Mouse (Mus musculus) embryonic facial prominence, embryonic 11.5 days (tissue): ENCODE measurements around the gene Pla1a. TPM values are rescaled to one million over a fixed set of nuclear protein-coding genes. Genes with fewer than 3 reads are reported as not detected.
"Not testable (repeated sequence)": the region's sequence is repeated elsewhere in the genome, so short reads cannot be mapped to it uniquely, and the experiment has no call there.

Source experiments
- ATAC-seq: fragments of 200-750 bp; cut with Nextera tagmentation; replicated peaks from 2 replicates; pipeline ENCODE4 v1.8.0; 2017; ENCODE audit warnings: low read depth; ENCODE audit not compliant: insufficient number of reproducible peaks, low FRiP score, low TSS enrichment
- DNase-seq: peaks from one replicate; pipeline ENCODE4 v3.0.0-alpha.2; 2015; ENCODE audit warnings: low spot score
- H3K27ac ChIP-seq: fragments of 300-500 bp; sonication (generic); replicated peaks from 2 replicates; pipeline ENCODE4 v1.5.1; 2014; ENCODE audit warnings: mild to moderate bottlenecking, low read depth, low read length, control low read depth
- H3K27me3 ChIP-seq: fragments of 300-500 bp; sonication (generic); 2 replicates; pipeline ENCODE4 v1.6.1; 2014; ENCODE audit warnings: mild to moderate bottlenecking, low read length, moderate library complexity, mixed read lengths; ENCODE audit not compliant: control insufficient read depth, insufficient read depth
- H3K36me3 ChIP-seq: fragments of 300-500 bp; sonication (generic); replicated peaks from 2 replicates; pipeline ENCODE4 v1.6.1; 2014; ENCODE audit warnings: low read depth, mild to moderate bottlenecking, low read length, moderate library complexity, mixed read lengths; ENCODE audit not compliant: control insufficient read depth, insufficient read depth
- H3K4me1 ChIP-seq: fragments of 300-500 bp; sonication (generic); 2 replicates; pipeline ENCODE4 v1.6.1; 2014; ENCODE audit warnings: low read length, mixed read lengths; ENCODE audit not compliant: control insufficient read depth, insufficient read depth
- H3K4me2 ChIP-seq: fragments of 300-500 bp; sonication (generic); 2 replicates; pipeline ENCODE4 v1.6.1; 2014; ENCODE audit warnings: low read depth, mild to moderate bottlenecking, control low read depth, low read length, moderate library complexity
- H3K4me3 ChIP-seq: fragments of 300-500 bp; sonication (generic); 2 replicates; pipeline ENCODE4 v1.5.1; 2014; ENCODE audit warnings: low read depth, low read length, control low read depth
- H3K9ac ChIP-seq: fragments of 300-500 bp; sonication (generic); replicated peaks from 2 replicates; pipeline ENCODE4 v1.6.1; 2014; ENCODE audit warnings: mild to moderate bottlenecking, control low read depth, low read length
- H3K9me3 ChIP-seq: fragments of 300-500 bp; sonication (generic); replicated peaks from 2 replicates; pipeline ENCODE4 v1.6.1; 2016; ENCODE audit warnings: mild to moderate bottlenecking, low read length, inconsistent platforms, mixed read lengths; ENCODE audit not compliant: control insufficient read depth
- WGBS: fragments of 180-500 bp; shearing (Covaris S2); extraction: QIAGEN DNeasy Blood & Tissue Kit; methylation state at CpG from one replicate; pipeline ENCODE4 v1.1.7; 2014; 5-methylcytosine and 5-hydroxymethylcytosine counted together
- polyA plus RNA-seq: library from polyadenylated mRNA; unstranded; fragments of >200 nt; fragmentation: Nextera tagmentation; extraction: Ambion mirVana; gene quantifications from 2 replicates; pipeline ENCODE4 v1.2.1, GENCODE M21; 2014

Gene Pla1a
- polyA plus RNA-seq = not detected in 2 replicates

- Histone ChIP-seq H3K9me3 (no peaks in the 10 kb centered on the region), H3K27ac (no peak within 1 kb of the TSS), H3K4me3 (no peak within 1 kb of the TSS), H3K4me2 (no peak within 1 kb of the TSS), H3K4me1 (no peaks in the 10 kb centered on the region; the same call in 1 of the 2 replicates), H3K36me3 (no peaks in the 10 kb centered on the region), H3K27me3 (no peaks in the 10 kb centered on the region), H3K9ac (no peak within 1 kb of the TSS)
- ATAC-seq (no peak), DNase-seq (no peak)
- WGBS = 78% methylated on average over 11 of the region's 11 CpGs
Measured at GRCm38 (mm10) chr16:38432498-38433425, at the start of gene Pla1a. Pla1a (minus strand) TSS chr16:38433145.

GRCm38 (mm10) chr16:38481327-38481726 is 48.4 kb upstream of the Pla1a start:
- H3K4me3 ChIP-seq = no peak overlapping the region
- H3K27me3 ChIP-seq = peaks cover 12% of the 10 kb centered on the region
- H3K9ac ChIP-seq = no peak overlapping the region
- ATAC-seq (no peak), DNase-seq (no peak)
- no peaks in the 10 kb centered on the region for H3K4me1 ChIP-seq
- 73% methylated on average over 4 of the region's 4 CpGs for WGBS
- no peak overlapping the region for H3K4me2 ChIP-seq
- H3K36me3 ChIP-seq = no peaks in the 10 kb centered on the region
- H3K9me3 ChIP-seq = no peaks in the 10 kb centered on the region
- no peak overlapping the region for H3K27ac ChIP-seq

GRCm38 (mm10) chr16:38478296-38478695 is 45.4 kb upstream of the Pla1a start:
- Histone ChIP-seq H3K4me1 (no peaks in the 10 kb centered on the region), H3K27ac (no peak overlapping the region), H3K36me3 (no peaks in the 10 kb centered on the region), H3K4me3 (no peak overlapping the region), H3K9ac (no peak overlapping the region), H3K4me2 (no peak overlapping the region), H3K27me3 (peaks cover 3% of the 10 kb centered on the region; the same call in 1 of the 2 replicates), H3K9me3 (no peaks in the 10 kb centered on the region)
- DNase-seq (no peak), ATAC-seq (no peak)
- 93% methylated on average over 3 of the region's 3 CpGs for WGBS

- Histone ChIP-seq H3K4me2 (peak overlapping the region; percentile 57), H3K9ac (peak overlapping the region; percentile 37)
- not testable (repeated sequence) for H3K4me3 ChIP-seq, ATAC-seq, H3K27ac ChIP-seq, H3K4me1 ChIP-seq, DNase-seq, H3K27me3 ChIP-seq, H3K36me3 ChIP-seq, H3K9me3 ChIP-seq
- 55% methylated on average over 14 of the region's 14 CpGs for WGBS
Measured at GRCm38 (mm10) chr16:38477241-38477608, 44.3 kb upstream of the Pla1a start.

- Histone ChIP-seq H3K9ac (peak overlapping the region; percentile 41), H3K9me3 (no peaks in the 10 kb centered on the region), H3K4me2 (peak overlapping the region; percentile 57), H3K36me3 (no peaks in the 10 kb centered on the region), H3K27ac (no peak overlapping the region), H3K4me1 (no peaks in the 10 kb centered on the region), H3K27me3 (no peaks in the 10 kb centered on the region), H3K4me3 (peak overlapping the region; percentile 19)
- DNase-seq (peak; percentile 51), ATAC-seq (no peak)
- 9% methylated on average over 34 of the region's 34 CpGs for WGBS
Measured at GRCm38 (mm10) chr16:38476312-38477240, 43.6 kb upstream of the Pla1a start.

GRCm38 (mm10) chr16:38475681-38476311 is 42.9 kb upstream of the Pla1a start:
- H3K4me1 ChIP-seq = no peaks in the 10 kb centered on the region
- no peak overlapping the region for H3K27ac ChIP-seq
- no peaks in the 10 kb centered on the region for H3K27me3 ChIP-seq
- ATAC-seq = no peak
- no peak overlapping the region for H3K4me3 ChIP-seq
- H3K36me3 ChIP-seq = no peaks in the 10 kb centered on the region
- H3K9ac ChIP-seq = no peak overlapping the region
- no peaks in the 10 kb centered on the region for H3K9me3 ChIP-seq
- DNase-seq = peak; percentile 18
- WGBS = 57% methylated on average over 4 of the region's 4 CpGs
- peak overlapping the region; percentile 57 for H3K4me2 ChIP-seq

GRCm38 (mm10) chr16:38474677-38475286 is 41.8 kb upstream of the Pla1a start:
- Histone ChIP-seq H3K9me3 (no peaks in the 10 kb centered on the region), H3K4me2 (no peak overlapping the region), H3K9ac (no peak overlapping the region), H3K27me3 (no peaks in the 10 kb centered on the region), H3K36me3 (no peaks in the 10 kb centered on the region), H3K4me1 (no peaks in the 10 kb centered on the region), H3K27ac (no peak overlapping the region), H3K4me3 (no peak overlapping the region)
- DNase-seq (no peak), ATAC-seq (no peak)
- 92% methylated on average over 9 of the region's 9 CpGs for WGBS
